Mouse (Mus musculus): ENCODE measurements around the gene Fbxo46.

DNA sequence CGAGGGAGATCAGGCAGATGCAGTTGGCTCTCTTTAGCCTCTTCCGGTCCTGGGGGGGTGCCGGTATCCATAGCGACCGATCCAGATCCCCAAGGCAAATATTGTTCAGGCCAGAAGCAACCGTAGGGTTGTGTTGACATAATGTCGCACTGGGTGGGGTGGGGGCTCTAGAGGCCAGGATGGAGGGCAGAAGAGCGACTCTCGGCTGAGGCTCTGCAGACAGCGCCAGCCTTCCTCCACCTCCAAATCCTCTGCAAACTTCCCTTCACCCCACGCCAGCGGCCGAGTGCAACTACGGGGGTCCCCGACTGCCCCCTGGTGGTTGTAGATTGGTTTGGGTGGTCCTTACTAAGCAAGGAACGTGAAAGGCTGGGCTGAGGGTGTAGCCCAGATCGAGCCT lies 53.2 kb downstream of the Fbxo46 start:
- TF ChIP-seq POLR2A (IDR thresholded peaks at IDR 0.05; ENCODE audit: low read depth, low read length), result no peak
- TF ChIP-seq CTCF (IDR thresholded peaks at IDR 0.05; ENCODE audit: borderline replicate concordance, insufficient read depth, low read length), result peak; percentile 48; the same call in 1 of the 2 replicates

Data from embryonic fibroblast, embryonic 13.5 days (primary cell).